Mouse (Mus musculus) naive thymus-derived CD4-positive, alpha-beta T cell, adult 2 months (primary cell): ENCODE measurements around the gene Zfand5.

ENCODE experiments used
- DNase-seq: peaks from one replicate; pipeline ENCODE4 v3.0.0-alpha.2; 2011; ENCODE audit warnings: low read depth

The Zfand5 gene

GRCm38 (mm10) chr19:21329770-21330169 lies 57.7 kb downstream of the Zfand5 start:
- no peak for DNase-seq

GRCm38 (mm10) chr19:21330305-21331115 lies 58.4 kb downstream of the Zfand5 start:
- no peak for DNase-seq

GRCm38 (mm10) chr19:21331621-21332155 lies 59.6 kb downstream of the Zfand5 start:
- DNase-seq, result no peak
